Mouse (Mus musculus): Measurements from ENCODE around the gene Coro1a. TPM values are rescaled to one million over a fixed set of nuclear protein-coding genes. Genes with fewer than 3 reads are reported as not detected.

Coro1a gene
- total RNA-seq, 2 experiments from 2014 or later = 11.8 to 14.5 TPM

Other genes starting within 250 kb of the Coro1a start
- gene Atp2a1, start 244.7 kb downstream of the Coro1a start, total RNA-seq (2021) = 1,000 to 10,000 TPM; 6,232 to 6,720 TPM
- gene Sh2b1, start 232.4 kb downstream of the Coro1a start, total RNA-seq (2021) = 10 to 100 TPM; 52.7 to 57.0 TPM
- 100 to 1,000 TPM in 1 of 2 experiments, 10 to 100 TPM in 1; 97.3 to 127 TPM for gene Tufm, start 220.4 kb downstream of the Coro1a start, total RNA-seq (2021)
- gene Atxn2l, start 204.3 kb downstream of the Coro1a start, total RNA-seq (2021) = 10 to 100 TPM; 57.0 to 70.7 TPM
- gene Eif3c, start 141.4 kb downstream of the Coro1a start, total RNA-seq (2021) = 100 to 1,000 TPM; 181 to 184 TPM
- 1 to 10 TPM in 1 of 2 experiments, under 1 TPM in 1; 0.83 to 1.4 TPM for gene Apobr, start 122.8 kb downstream of the Coro1a start, total RNA-seq (2021)
- gene Cln3, start 122.0 kb downstream of the Coro1a start, total RNA-seq (2021) = 10 to 100 TPM; 11.8 to 14.1 TPM
- gene Il27, start 112.8 kb downstream of the Coro1a start, total RNA-seq (2021) = not detected
- gene Nupr1, start 76.9 kb downstream of the Coro1a start, total RNA-seq (2021) = 10 to 100 TPM; 18.2 to 21.6 TPM
- 10 to 100 TPM; 27.7 to 31.8 TPM for gene Sgf29, start 58.5 kb downstream of the Coro1a start, total RNA-seq (2021)
- gene Sult1a1, start 31.4 kb downstream of the Coro1a start, total RNA-seq (2021) = 10 to 100 TPM; 13.1 to 14.2 TPM
- 10 to 100 TPM; 56.2 to 61.9 TPM for gene Bola2, start 12.4 kb downstream of the Coro1a start, total RNA-seq (2021)
- gene Slx1b, start 12.0 kb downstream of the Coro1a start, total RNA-seq (2021) = 1 to 10 TPM; 7.0 to 7.4 TPM
- gene Mapk3, start 51.8 kb upstream of the Coro1a start, total RNA-seq (2021) = 10 to 100 TPM; 65.0 to 66.7 TPM
- 1 to 10 TPM; 4.8 to 5.1 TPM for gene Gdpd3, start 58.5 kb upstream of the Coro1a start, total RNA-seq (2021)
- 10 to 100 TPM; 61.7 to 82.5 TPM for gene Ypel3, start 69.2 kb upstream of the Coro1a start, total RNA-seq (2021)
- 1 to 10 TPM in 1 of 2 experiments, under 1 TPM in 1; 0.44 to 1.1 TPM for gene Tbx6, start 73.7 kb upstream of the Coro1a start, total RNA-seq (2021)
- 10 to 100 TPM; 74.6 to 74.7 TPM for gene Ppp4c, start 84.7 kb upstream of the Coro1a start, total RNA-seq (2021)
- gene Fam57b, start 89.9 kb upstream of the Coro1a start, total RNA-seq (2021) = 10 to 100 TPM in 1 of 2 experiments, 1 to 10 TPM in 1; 8.4 to 11.2 TPM
- not detected for gene 4930451I11Rik, start 123.9 kb upstream of the Coro1a start, total RNA-seq (2021)
- gene Doc2a, start 139.6 kb upstream of the Coro1a start, total RNA-seq (2021) = under 1 TPM; 0.26 to 0.32 TPM
- 10 to 100 TPM; 22.2 to 29.4 TPM for gene Hirip3, start 154.2 kb upstream of the Coro1a start, total RNA-seq (2021)
- gene Ino80e, start 154.6 kb upstream of the Coro1a start, total RNA-seq (2021) = 10 to 100 TPM; 35.9 to 38.7 TPM
- 10 to 100 TPM; 61.2 to 67.0 TPM for gene Taok2, start 176.9 kb upstream of the Coro1a start, total RNA-seq (2021)
- 10 to 100 TPM; 22.8 to 23.8 TPM for gene Tmem219, start 215.1 kb upstream of the Coro1a start, total RNA-seq (2021)
- 1 to 10 TPM; 6.0 to 7.0 TPM for gene Kctd13, start 221.1 kb upstream of the Coro1a start, total RNA-seq (2021)
- gene Asphd1, start 241.8 kb upstream of the Coro1a start, total RNA-seq (2021) = under 1 TPM in 1 of 2 experiments, not detected in 1; 0.26 TPM
- gene Sez6l2, start 242.8 kb upstream of the Coro1a start, total RNA-seq (2021) = 1 to 10 TPM; 6.5 to 6.9 TPM

All from gastrocnemius, postnatal 4 days (tissue).